Mouse (Mus musculus) ovary, adult 18-20 months (tissue): ENCODE measurements around the gene 3425401B19Rik.

Experiments
- DNase-seq: peaks from one replicate; pipeline ENCODE4 v3.0.0; 2022; ENCODE audit warnings: low spot score, mixed read lengths

Gene 3425401B19Rik

DNA sequence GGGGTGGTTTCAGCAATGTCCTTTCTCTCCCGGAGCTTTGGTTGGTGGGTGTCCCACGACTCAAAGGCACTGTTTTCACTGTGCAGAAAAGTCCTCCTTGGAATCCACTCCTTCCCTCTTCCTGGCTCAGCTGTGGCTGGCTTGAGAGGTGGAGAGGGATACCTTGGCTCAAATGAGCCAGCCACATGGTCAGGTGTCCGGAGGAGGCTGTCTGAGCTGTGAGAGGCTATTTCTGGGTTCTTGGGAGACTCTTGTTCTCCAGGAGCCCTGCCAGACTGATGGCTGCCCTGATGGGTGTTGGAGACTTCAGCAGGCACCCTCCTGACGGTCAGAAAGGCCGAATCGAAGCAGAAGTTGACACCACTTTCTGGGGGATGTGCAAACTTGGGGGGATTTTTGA lies 22.0 kb downstream of the 3425401B19Rik start:
- DNase-seq: no peak

DNA sequence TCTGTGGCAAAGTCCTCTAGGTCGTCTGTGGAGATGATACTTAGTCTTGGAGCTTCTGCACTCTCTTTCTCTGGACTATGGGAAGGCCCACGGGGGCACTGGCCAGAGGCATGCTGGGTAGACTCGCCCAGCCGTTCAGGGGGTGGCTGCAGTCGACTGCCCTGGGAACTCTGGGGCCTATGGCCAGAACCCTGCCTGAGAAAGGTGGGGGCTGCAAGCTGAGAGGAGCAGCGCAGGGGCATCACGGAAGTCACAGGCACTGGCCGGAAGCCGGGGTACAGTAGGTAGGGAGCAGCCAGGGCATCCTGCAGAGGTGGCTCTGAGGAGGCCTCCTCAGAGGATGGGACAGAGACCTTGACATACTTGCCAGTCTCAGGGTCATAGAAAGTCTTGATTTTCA lies 25.3 kb downstream of the 3425401B19Rik start:
- no peak for DNase-seq

GRCm38 (mm10) chr14:32638485-32638884 lies 46.6 kb downstream of the 3425401B19Rik start:
- DNase-seq: no peak

- peak; percentile 13 for DNase-seq
These were observed 50.9 kb downstream of the 3425401B19Rik start for GRCm38 (mm10) chr14:32634015-32634682.

DNA sequence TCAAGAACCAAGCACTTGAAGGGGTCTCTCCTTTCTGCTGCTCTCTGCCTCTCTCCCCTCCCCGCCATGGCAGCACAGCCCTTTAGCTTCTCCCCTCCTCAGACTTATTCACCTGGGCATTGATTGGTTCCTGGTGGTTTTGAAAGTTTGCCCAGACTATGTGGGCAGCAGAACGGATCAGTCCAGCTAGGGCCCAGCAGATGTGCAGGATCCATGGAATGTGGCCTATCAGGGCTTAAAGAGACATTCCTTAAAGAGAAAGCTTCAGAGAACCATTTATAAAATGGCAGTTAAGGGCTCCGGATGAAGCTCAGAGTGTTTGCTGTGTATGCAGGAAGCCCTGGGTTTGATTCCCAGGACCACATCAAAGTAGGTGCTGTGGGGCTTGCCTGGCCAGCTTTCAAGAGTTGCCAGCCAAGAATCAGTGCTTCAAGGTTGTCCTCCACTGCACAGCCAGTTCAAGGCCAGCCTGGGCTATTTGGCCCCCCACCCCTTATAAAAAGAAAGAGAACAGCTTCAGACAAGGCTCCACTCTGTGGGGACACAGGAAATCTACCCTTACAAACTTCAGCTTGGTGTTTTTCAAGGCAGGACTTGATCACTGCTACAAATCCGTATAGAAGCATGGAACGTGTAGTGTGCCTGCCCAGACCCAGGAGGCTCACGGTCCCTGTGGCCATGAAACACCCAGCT lies 52.0 kb downstream of the 3425401B19Rik start:
- DNase-seq: peak; percentile 42

DNA sequence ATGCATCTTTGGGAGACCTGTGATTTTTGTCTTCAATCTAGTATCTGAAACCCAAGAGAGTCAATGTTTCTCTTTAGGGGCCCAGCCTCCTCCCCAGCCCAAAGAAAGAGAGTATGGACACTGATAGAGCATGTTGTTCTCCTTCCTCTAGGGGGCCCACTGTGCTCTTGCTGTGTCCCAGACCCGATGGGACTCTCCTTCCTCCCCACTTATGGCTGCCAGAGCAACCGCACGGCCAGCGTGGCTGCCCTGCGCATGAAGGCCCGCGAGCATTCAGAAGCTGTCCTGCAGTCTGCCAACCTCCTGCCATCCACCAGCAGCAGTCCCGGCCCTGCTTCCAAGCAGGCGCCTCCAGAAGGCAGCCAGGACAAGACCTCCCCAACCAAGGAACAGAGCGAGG lies 56.5 kb downstream of the 3425401B19Rik start:
- no peak for DNase-seq

DNA sequence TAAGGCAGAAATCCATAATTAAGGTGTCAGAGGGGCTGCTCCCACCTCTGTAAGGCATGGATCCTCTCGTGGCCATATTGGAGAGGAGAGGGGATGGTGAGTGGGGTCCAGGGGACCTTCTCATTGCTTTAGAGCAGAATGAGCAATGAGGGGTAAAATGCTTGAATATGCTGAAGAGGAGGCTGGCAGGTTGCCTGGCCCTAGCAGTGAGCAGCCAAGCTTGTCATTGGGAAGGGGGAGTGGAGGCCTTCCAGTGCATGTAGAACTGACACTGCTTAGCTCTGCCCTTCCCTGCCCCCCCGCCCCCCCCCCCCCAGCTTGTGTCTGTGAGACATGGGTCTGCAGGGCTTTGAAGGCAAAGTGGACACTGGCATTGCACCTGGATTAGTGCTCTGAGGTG lies 57.8 kb downstream of the 3425401B19Rik start:
- DNase-seq: no peak

DNA sequence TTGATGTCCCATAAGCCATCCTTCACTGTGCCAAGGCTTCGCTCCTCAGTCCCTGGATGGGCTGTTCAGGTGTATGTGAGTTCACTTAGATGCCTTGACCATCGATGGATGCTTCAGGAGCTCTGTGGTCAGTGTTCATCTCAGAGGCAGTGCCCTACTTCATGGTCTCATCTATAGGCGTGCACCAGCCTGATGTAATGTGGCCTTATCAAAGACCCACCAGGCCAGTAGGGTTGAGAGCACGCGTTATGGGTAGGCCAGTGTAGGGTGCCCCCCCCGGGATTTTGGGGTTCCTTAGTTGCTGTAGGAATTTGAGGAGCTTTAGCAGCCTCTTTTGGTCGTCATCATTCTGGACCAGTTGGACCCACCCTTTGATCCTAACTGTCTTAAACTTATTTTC lies 60.3 kb downstream of the 3425401B19Rik start:
- DNase-seq: no peak

DNA sequence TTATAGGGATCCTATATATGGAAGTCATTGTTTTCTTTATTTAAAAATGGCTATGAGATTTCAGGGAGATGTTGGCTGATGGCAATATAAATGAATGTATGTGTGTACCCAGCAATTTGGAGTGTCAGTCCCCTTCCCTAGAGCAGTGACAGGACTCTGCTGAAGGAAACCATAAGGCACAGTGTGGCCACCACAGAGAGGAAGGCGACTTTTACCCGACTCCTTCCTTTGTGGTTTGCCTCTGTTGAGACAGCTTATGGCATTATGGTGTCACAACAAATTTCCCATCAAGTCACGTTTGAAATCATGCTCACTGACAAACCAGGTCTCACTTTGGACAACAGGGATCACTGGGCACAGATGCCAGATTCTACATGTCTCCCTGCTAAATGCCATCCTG lies 60.8 kb downstream of the 3425401B19Rik start:
- DNase-seq: no peak

DNA sequence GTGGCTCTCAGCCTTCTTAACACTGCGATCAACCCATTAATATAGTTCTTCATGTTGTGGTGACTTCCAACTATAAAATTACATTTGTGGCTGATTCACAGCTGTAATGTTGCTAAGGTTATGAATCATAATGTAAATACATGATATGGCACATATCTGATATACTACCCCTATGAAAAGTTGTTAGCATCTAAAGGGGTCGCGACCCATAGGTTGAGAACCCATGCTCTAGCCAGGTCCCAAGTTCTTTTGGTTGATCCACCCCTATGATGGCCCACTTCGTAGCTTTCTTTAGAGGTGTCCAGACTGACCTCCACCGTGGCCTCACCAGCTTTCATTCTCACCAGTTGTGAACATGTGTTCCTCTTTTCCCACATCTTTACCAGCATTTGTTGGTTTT lies 67.8 kb downstream of the 3425401B19Rik start:
- no peak for DNase-seq

GRCm38 (mm10) chr14:32609392-32609791 lies 75.7 kb downstream of the 3425401B19Rik start:
- DNase-seq: no peak
